Mouse (Mus musculus): Measurements from ENCODE around the gene Nr1h5. TPM values are rescaled to one million over a fixed set of nuclear protein-coding genes. Genes with fewer than 3 reads are reported as not detected.

The Nr1h5 gene
- polyA plus RNA-seq, 1 experiment from 2014 or later: not detected

- Histone ChIP-seq H3K27me3 (0 out of 2 replicates have a peak, but pooled peaks cover 3% of the 10 kb centered on the region), H3K36me3 (replicated peaks) (no peaks in the 10 kb centered on the region), H3K4me3 (replicated peaks) (no peak overlapping the region), H3K9me3 (no peaks in the 10 kb centered on the region), H3K4me2 (0 out of 2 replicates have a peak overlapping the region, but pooled peaks have one; percentile 8), H3K4me1 (peaks cover 13% of the 10 kb centered on the region), H3K27ac (peak overlapping the region; percentile 14), H3K9ac (no peak overlapping the region)
- ATAC-seq (ENCODE audit: low FRiP score): peak; percentile 93
- 34% methylated on average over 9 of the region's 9 CpGs for WGBS
Observed at GRCm38 (mm10) chr3:102970067-102970466, 6.1 kb upstream of the Nr1h5 start.

GRCm38 (mm10) chr3:102955596-102955995 is 8.3 kb downstream of the Nr1h5 start:
- H3K36me3 ChIP-seq (replicated peaks): no peaks in the 10 kb centered on the region
- H3K4me1 ChIP-seq: no peaks in the 10 kb centered on the region
- no peak overlapping the region for H3K9ac ChIP-seq
- no peaks in the 10 kb centered on the region for H3K27me3 ChIP-seq
- no peak overlapping the region for H3K27ac ChIP-seq
- H3K4me3 ChIP-seq (replicated peaks): no peak overlapping the region
- WGBS: 56% methylated on average over 3 of the region's 3 CpGs
- H3K9me3 ChIP-seq: no peaks in the 10 kb centered on the region
- no peak overlapping the region for H3K4me2 ChIP-seq
- ATAC-seq (ENCODE audit: low FRiP score): no peak

GRCm38 (mm10) chr3:102955143-102955542 is 8.8 kb downstream of the Nr1h5 start:
- H3K27ac ChIP-seq: no peak overlapping the region
- no peak overlapping the region for H3K4me2 ChIP-seq
- H3K4me3 ChIP-seq (replicated peaks): no peak overlapping the region
- 88% methylated on average over 3 of the region's 3 CpGs for WGBS
- no peak for ATAC-seq (ENCODE audit: low FRiP score)
- no peaks in the 10 kb centered on the region for H3K4me1 ChIP-seq
- H3K27me3 ChIP-seq: no peaks in the 10 kb centered on the region
- H3K9ac ChIP-seq: no peak overlapping the region
- no peaks in the 10 kb centered on the region for H3K9me3 ChIP-seq
- H3K36me3 ChIP-seq (replicated peaks): no peaks in the 10 kb centered on the region

GRCm38 (mm10) chr3:102954476-102954875 is 9.5 kb downstream of the Nr1h5 start:
- no peak overlapping the region for H3K4me3 ChIP-seq (replicated peaks)
- no peak overlapping the region for H3K27ac ChIP-seq
- no peak overlapping the region for H3K9ac ChIP-seq
- no peaks in the 10 kb centered on the region for H3K4me1 ChIP-seq
- ATAC-seq (ENCODE audit: low FRiP score): no peak
- WGBS: 92% methylated on average over 12 of the region's 12 CpGs
- H3K27me3 ChIP-seq: no peaks in the 10 kb centered on the region
- H3K36me3 ChIP-seq (replicated peaks): no peaks in the 10 kb centered on the region
- no peak overlapping the region for H3K4me2 ChIP-seq
- no peaks in the 10 kb centered on the region for H3K9me3 ChIP-seq

- no peaks in the 10 kb centered on the region for H3K36me3 ChIP-seq (replicated peaks)
- no peaks in the 10 kb centered on the region for H3K9me3 ChIP-seq
- H3K9ac ChIP-seq: no peak overlapping the region
- no peak overlapping the region for H3K4me3 ChIP-seq (replicated peaks)
- no peak overlapping the region for H3K27ac ChIP-seq
- no peak for ATAC-seq (ENCODE audit: low FRiP score)
- WGBS: 44% methylated on average over 5 of the region's 5 CpGs
- H3K4me2 ChIP-seq: no peak overlapping the region
- no peaks in the 10 kb centered on the region for H3K27me3 ChIP-seq
- H3K4me1 ChIP-seq: no peaks in the 10 kb centered on the region
Observed at GRCm38 (mm10) chr3:102946861-102947260, 17.1 kb downstream of the Nr1h5 start.

- Histone ChIP-seq H3K4me1 (no peaks in the 10 kb centered on the region), H3K9ac (no peak overlapping the region), H3K9me3 (no peaks in the 10 kb centered on the region), H3K27me3 (no peaks in the 10 kb centered on the region), H3K4me2 (no peak overlapping the region), H3K27ac (no peak overlapping the region), H3K36me3 (replicated peaks) (no peaks in the 10 kb centered on the region), H3K4me3 (replicated peaks) (no peak overlapping the region)
- WGBS: 77% methylated on average over 3 of the region's 3 CpGs
- ATAC-seq (ENCODE audit: low FRiP score): no peak
Observed at GRCm38 (mm10) chr3:102946312-102946711, 17.6 kb downstream of the Nr1h5 start.

GRCm38 (mm10) chr3:102938100-102938499 is 25.8 kb downstream of the Nr1h5 start:
- Histone ChIP-seq H3K9me3 (peaks cover 3% of the 10 kb centered on the region; the same call in 1 of the 2 replicates), H3K4me2 (no peak overlapping the region), H3K4me3 (replicated peaks) (no peak overlapping the region), H3K27ac (no peak overlapping the region), H3K4me1 (no peaks in the 10 kb centered on the region; the same call in 1 of the 2 replicates), H3K9ac (no peak overlapping the region), H3K36me3 (replicated peaks) (no peaks in the 10 kb centered on the region), H3K27me3 (no peaks in the 10 kb centered on the region)
- WGBS: 83% methylated on average over 1 of the region's 1 CpGs
- no peak for ATAC-seq (ENCODE audit: low FRiP score)

GRCm38 (mm10) chr3:102935451-102936354 is 28.2 kb downstream of the Nr1h5 start, which contains the start of gene Sycp1:
Sycp1 (minus strand) TSS chr3:102936100.
- H3K9me3 ChIP-seq: peaks cover 3% of the 10 kb centered on the region; the same call in 1 of the 2 replicates
- H3K9ac ChIP-seq: no peak within 1 kb of the TSS
- no peak within 1 kb of the TSS for H3K4me2 ChIP-seq
- H3K27me3 ChIP-seq: no peaks in the 10 kb centered on the region
- ATAC-seq (ENCODE audit: low FRiP score): no peak
- no peak within 1 kb of the TSS for H3K27ac ChIP-seq
- no peak within 1 kb of the TSS for H3K4me3 ChIP-seq (replicated peaks)
- no peaks in the 10 kb centered on the region for H3K36me3 ChIP-seq (replicated peaks)
- H3K4me1 ChIP-seq: no peaks in the 10 kb centered on the region; the same call in 1 of the 2 replicates
- WGBS: 95% methylated on average over 78 of the region's 78 CpGs

- Histone ChIP-seq H3K27me3 (no peaks in the 10 kb centered on the region), H3K36me3 (replicated peaks) (no peaks in the 10 kb centered on the region), H3K4me3 (replicated peaks) (no peak overlapping the region), H3K27ac (no peak overlapping the region), H3K4me1 (no peaks in the 10 kb centered on the region), H3K4me2 (no peak overlapping the region), H3K9me3 (no peaks in the 10 kb centered on the region), H3K9ac (no peak overlapping the region)
- 97% methylated on average over 1 of the region's 1 CpGs for WGBS
- no peak for ATAC-seq (ENCODE audit: low FRiP score)
Observed at GRCm38 (mm10) chr3:102899136-102899535, 64.8 kb downstream of the Nr1h5 start.

Other genes with a start within 250 kb of the Nr1h5 start
- gene Tspan2, start 229.6 kb downstream of the Nr1h5 start, polyA plus RNA-seq (2016; fragmentation: Nextera tagmentation; extraction: Ambion mirVana): 6.0 and 7.7 TPM in 2 replicates
- gene Tshb, start 181.4 kb downstream of the Nr1h5 start, polyA plus RNA-seq (2016; fragmentation: Nextera tagmentation; extraction: Ambion mirVana): 0.05 and 0.06 TPM in 2 replicates
- gene Sycp1, start 28.0 kb downstream of the Nr1h5 start, polyA plus RNA-seq (2016; fragmentation: Nextera tagmentation; extraction: Ambion mirVana): not detected in 2 replicates
- gene Sike1, start 31.6 kb upstream of the Nr1h5 start, polyA plus RNA-seq (2016; fragmentation: Nextera tagmentation; extraction: Ambion mirVana): 77.2 and 86.8 TPM in 2 replicates
- gene Csde1, start 56.3 kb upstream of the Nr1h5 start, polyA plus RNA-seq (2016; fragmentation: Nextera tagmentation; extraction: Ambion mirVana): 532 and 540 TPM in 2 replicates
- 136 and 162 TPM in 2 replicates for gene Nras, start 94.2 kb upstream of the Nr1h5 start, polyA plus RNA-seq (2016; fragmentation: Nextera tagmentation; extraction: Ambion mirVana)
- gene Ampd1, start 109.9 kb upstream of the Nr1h5 start, polyA plus RNA-seq (2016; fragmentation: Nextera tagmentation; extraction: Ambion mirVana): not detected in 2 replicates
- 1.9 and 2.6 TPM in 2 replicates for gene Dennd2c, start 138.5 kb upstream of the Nr1h5 start, polyA plus RNA-seq (2016; fragmentation: Nextera tagmentation; extraction: Ambion mirVana)
- gene Bcas2, start 207.5 kb upstream of the Nr1h5 start, polyA plus RNA-seq (2016; fragmentation: Nextera tagmentation; extraction: Ambion mirVana): 254 and 263 TPM in 2 replicates

Data from forebrain, embryonic 12.5 days (tissue).